Mouse (Mus musculus): ENCODE data around the gene Ptdss2.
A peak's percentile ranks its signal among the peaks of the same experiment; 100 is the strongest.

The Ptdss2 gene

DNA sequence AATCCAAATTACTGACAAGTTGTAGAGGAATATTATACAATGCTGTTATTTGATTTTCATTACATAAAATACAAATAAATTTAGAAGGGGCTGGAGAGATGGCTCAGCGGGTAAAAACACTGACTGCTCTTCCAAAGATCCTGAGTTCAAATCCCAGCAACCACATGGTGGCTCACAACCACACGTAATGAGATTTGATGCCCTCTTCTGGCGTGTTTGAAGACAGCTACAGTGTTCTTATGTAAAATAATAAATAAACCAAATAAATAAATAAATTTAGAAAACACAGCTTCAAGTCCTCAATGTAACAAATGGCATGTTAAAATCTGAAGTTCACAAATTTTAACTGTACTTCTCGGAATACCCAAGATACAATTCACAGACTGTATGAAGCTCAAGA is 52.9 kb downstream of the Ptdss2 start:
- DNase-seq = no peak

- DNase-seq = peak; percentile 90 to 95
Observed at GRCm38 (mm10) chr7:141176173-141176572, 54.0 kb downstream of the Ptdss2 start.

DNA sequence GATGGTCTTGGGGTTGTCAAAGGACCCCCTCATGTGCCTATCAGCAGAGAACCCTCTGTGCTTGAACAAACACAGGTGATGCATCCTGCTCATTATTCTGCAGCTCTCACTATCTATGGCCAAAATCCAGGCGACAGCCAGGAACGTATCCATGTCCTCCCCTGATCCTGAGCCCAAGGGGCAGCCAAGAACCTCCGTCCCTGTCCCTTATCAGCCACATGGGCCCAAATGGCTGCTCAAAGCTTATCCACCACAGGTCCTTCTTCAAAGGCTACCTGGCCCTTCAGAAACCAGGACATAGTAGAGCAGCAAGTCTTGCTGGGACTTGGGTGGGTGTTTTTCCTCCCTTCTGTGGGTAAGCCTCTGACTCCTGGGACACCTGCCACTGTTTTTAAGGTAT is 66.0 kb downstream of the Ptdss2 start:
- no peak for DNase-seq

- DNase-seq = no peak
Observed at GRCm38 (mm10) chr7:141188733-141189132, 66.6 kb downstream of the Ptdss2 start.

GRCm38 (mm10) chr7:141190220-141190619 is 68.0 kb downstream of the Ptdss2 start:
- DNase-seq = no peak

DNA sequence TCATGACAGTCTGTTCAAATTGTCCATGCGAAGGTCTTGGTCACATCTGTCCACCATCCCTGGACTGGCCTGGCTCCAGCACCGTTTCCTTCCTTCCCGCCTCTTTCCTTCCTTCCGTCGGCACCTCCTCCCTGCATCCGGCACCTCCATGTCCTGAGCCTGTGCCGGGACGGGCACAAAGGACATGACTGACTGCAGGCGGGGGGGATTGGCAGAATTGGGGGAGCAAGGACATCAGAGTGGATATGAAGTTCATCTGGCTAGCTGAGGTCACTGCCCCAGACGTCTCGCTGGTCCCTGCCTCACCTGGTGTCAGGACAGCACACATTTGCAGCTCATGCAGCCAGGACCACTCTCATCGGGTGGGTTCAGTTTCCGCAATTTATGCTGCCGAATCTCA is 68.9 kb downstream of the Ptdss2 start:
- DNase-seq = peak; percentile 65 to 84

DNA sequence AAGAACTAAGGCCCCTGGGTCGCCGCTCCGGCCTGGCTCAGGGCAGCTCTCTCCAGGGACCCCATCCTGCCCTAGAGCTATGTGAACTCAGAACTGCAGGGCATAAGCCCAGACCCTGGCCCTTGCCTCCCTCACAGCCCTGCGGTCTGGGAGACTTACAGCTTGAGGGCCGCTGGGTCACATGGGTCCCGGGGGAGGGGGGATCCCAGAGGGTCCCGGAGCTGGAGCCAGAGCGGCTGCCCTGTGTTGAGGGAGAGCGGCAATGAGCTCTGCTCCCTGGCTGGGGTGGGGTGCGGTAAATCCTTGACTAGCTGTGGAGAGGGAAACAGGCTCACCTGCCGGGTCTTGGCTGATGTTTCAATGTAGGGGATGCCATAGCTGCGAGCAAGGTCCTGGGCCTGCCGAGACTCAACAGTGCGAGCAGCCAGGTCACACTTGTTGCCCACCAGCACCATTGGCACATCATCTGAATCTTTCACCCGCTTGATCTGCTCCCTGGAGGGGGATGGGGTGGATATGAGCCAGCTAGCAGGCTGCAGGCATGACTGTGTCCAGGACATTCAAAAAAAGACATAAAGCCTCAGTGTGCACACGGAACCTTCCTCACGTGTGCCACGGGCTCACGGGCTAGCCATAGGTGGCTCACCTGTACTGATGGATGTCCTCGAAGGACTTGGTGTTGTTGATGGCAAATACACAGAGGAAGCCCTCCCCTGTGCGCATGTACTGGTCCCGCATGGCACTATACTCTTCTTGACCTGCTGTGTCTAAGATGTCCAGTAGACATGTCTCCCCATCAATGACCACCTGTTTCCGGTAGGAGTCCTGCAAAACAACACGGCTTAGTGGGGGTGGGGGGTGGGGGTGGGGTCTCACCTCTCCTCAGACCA is 69.9 kb downstream of the Ptdss2 start:
- DNase-seq = no peak

DNA sequence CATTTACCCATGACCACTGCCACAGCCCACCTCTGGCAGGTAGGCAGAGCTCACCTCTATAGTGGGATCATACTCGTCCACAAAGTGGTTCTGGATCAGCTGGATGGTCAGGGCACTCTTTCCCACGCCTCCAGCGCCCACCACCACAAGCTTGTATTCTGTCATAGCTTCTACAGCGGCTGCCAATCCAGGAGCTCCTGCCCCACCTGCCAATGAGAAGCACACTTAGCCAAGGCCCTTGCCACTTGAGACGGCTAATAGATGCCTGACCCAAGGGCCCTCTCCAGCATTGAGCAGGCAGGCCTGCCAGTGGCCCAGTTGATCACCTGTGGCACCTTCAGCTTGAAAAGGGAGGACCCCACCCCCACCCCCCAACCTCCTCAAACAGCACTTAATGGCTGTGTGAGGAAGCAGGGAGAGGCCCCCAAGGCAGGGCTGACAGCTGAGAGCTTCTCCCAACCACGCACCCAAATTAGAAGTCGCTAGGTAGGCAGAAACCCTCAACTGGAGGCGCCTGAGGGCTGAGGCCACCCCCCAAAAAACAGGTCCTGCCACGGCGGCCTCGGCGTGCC is 70.7 kb downstream of the Ptdss2 start:
- DNase-seq = no peak

DNA sequence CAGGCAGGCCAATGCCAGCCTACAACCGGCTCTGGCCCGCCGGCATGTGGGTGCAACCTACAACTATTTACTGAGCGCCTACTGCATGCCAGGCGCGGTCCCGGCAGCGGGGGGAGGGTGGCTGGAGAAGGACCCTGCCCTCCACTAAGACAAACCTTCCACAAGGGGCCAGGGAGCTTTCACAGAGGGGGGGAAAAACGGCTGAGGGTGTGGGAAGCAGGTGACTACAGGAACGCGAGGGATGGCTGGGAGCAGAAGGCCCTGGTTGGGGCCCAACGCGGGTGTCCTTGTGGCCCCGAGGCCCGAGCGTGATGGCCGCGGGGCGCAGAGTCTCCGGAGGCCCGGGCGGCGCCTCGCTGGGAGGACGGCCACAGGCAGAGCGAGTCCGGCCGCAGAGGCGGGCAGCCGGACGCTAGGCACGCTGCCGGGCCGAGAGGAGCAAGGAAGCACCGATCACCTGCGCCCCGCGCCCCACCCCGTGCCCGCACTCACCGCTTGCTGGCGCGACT is 71.2 kb downstream of the Ptdss2 start:
- DNase-seq = peak; percentile 42 to 82

GRCm38 (mm10) chr7:141193948-141194347 is 71.8 kb downstream of the Ptdss2 start, which contains the start of the genes Hras and Lrrc56:
Gene Hras, minus strand, starts transcription at chr7:141194005.
Gene Lrrc56, plus strand, starts transcription at chr7:141194157.
- DNase-seq = peak; percentile 98 to 99

- no peak for DNase-seq
Observed at GRCm38 (mm10) chr7:141194409-141194808, 72.2 kb downstream of the Ptdss2 start.

- DNase-seq = peak; percentile 96 to 97
Observed at GRCm38 (mm10) chr7:141194830-141195229, 72.6 kb downstream of the Ptdss2 start.

GRCm38 (mm10) chr7:141195754-141196153 is 73.6 kb downstream of the Ptdss2 start:
- no peak for DNase-seq

DNA sequence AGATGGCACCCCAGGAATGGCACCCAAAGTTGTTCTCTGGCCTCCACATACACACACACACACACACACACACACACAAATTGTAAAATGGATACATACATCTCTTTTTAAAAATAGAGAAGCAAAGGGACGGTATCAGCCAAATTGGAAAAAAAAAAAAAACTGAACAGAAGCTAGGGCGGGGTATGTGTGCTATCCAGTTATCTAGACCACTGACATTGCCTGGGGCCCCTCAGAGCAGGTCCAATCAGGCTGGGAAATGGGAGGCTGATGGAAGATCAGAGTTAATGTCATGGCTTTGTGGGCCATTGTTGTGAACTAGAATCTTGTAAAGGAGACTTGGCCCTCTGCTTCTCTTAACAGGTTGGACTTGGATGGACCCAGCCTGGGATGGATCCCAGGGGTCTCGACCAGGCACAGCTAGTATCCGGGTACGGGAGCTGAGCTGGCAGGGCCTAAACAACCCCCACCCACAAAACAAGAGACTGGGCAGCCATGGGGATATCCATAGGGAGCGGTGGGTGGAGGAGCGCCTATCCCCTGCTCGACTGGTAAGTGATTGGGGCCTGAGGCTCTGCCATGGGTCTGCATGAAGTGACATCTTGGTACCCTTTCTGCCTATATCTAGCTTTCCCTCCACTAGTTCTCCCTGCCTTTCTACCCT is 74.6 kb downstream of the Ptdss2 start:
- DNase-seq = no peak

- DNase-seq = no peak
Observed at GRCm38 (mm10) chr7:141198121-141198520, 75.9 kb downstream of the Ptdss2 start.

DNA sequence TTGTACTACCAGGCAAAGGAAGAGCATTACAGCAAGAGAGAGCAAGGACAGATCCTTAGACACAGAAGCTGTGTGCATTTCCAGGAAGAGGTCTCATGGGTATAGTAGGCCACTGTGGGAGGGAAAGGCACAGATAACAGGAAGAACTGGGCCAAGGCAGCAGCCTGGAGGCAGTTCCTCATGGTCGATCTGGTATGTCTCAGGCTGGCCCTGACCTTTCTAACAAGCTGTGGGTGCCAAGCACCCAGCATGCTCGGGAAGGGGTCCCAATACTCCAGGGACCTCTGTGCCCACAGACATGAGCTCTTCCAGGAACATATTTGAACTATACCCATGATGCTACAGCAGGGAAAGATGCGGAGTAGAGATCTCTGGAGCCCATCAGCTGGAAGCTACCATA is 82.4 kb downstream of the Ptdss2 start:
- no peak for DNase-seq

GRCm38 (mm10) chr7:141205504-141205903 is 83.3 kb downstream of the Ptdss2 start:
- DNase-seq = peak in 1 of 2 experiments; percentile 31

- peak in 1 of 2 experiments; percentile 33 for DNase-seq
Observed at GRCm38 (mm10) chr7:141206182-141206937, 84.2 kb downstream of the Ptdss2 start.

Measured in kidney, postnatal 25 days (tissue).